In genomic region chr19:15617233-15617915, GRCm38 (mm10) we compare ENCODE assay signal across 9 mouse cellular contexts.
DNase-seq lines count a peak whose midpoint lies in the region; ATAC-seq and TF ChIP-seq lines count a peak whose summit lies in the region.
"Had no signal": no experiment of that assay in that cellular context is flagged by ENCODE, and none has a peak within 500 bp of the region (broad histone marks: within the 10 kb centered on the region; RNA-seq: fewer than 3 reads in every experiment).

No protein-coding gene starts in this region.

- no peak overlapping the region for H3K4me3 ChIP-seq in heart, postnatal 0 days (ENCODE audit: low read depth, low read length)
- H3K4me3 ChIP-seq in heart, embryonic 10.5 days: no peak overlapping the region
- no peak overlapping the region for H3K4me3 ChIP-seq in embryonic facial prominence, embryonic 11.5 days (ENCODE audit: low read depth, low read length)
- H3K4me3 ChIP-seq in hindbrain, embryonic 13.5 days: no peak overlapping the region
- no peak overlapping the region for H3K4me3 ChIP-seq in midbrain, embryonic 15.5 days

- 17% methylated on average over 6 of the region's 6 CpGs for WGBS in heart, postnatal 0 days
- WGBS in heart, embryonic 10.5 days: 18% methylated on average over 6 of the region's 6 CpGs
- WGBS in embryonic facial prominence, embryonic 11.5 days: 20% methylated on average over 6 of the region's 6 CpGs
- WGBS in hindbrain, embryonic 13.5 days: 16% methylated on average over 6 of the region's 6 CpGs
- WGBS in midbrain, embryonic 15.5 days: 15% methylated on average over 6 of the region's 6 CpGs

- no peak overlapping the region for H3K9ac ChIP-seq in heart, postnatal 0 days (replicated peaks; ENCODE audit: low read depth, low read length)
- H3K9ac ChIP-seq in embryonic facial prominence, embryonic 11.5 days (replicated peaks; ENCODE audit: low read length): no peak overlapping the region
- no peak overlapping the region for H3K9ac ChIP-seq in hindbrain, embryonic 13.5 days
- no peak overlapping the region for H3K9ac ChIP-seq in midbrain, embryonic 15.5 days

- H3K4me2 ChIP-seq in heart, postnatal 0 days (ENCODE audit: low read depth, low read length): no peak overlapping the region
- no peak overlapping the region for H3K4me2 ChIP-seq in embryonic facial prominence, embryonic 11.5 days (ENCODE audit: low read depth, low read length)
- no peak overlapping the region for H3K4me2 ChIP-seq in hindbrain, embryonic 13.5 days
- no peak overlapping the region for H3K4me2 ChIP-seq in midbrain, embryonic 15.5 days

- H3K4me1 ChIP-seq in heart, postnatal 0 days (ENCODE audit: control insufficient read depth, insufficient read depth): peaks cover 7% of the 10 kb centered on the region; the same call in 1 of the 2 replicates
- H3K4me1 ChIP-seq in heart, embryonic 10.5 days: peaks cover 9% of the 10 kb centered on the region; the same call in 1 of the 2 replicates
- no peaks in the 10 kb centered on the region; the same call in 1 of the 2 replicates for H3K4me1 ChIP-seq in embryonic facial prominence, embryonic 11.5 days (ENCODE audit: control insufficient read depth, insufficient read depth, low read length)
- H3K4me1 ChIP-seq in hindbrain, embryonic 13.5 days (replicated peaks): peaks cover 29% of the 10 kb centered on the region
- peaks cover 20% of the 10 kb centered on the region for H3K4me1 ChIP-seq in midbrain, embryonic 15.5 days

- H3K36me3 ChIP-seq in heart, postnatal 0 days (replicated peaks; ENCODE audit: control insufficient read depth, insufficient read depth, low read length): no peaks in the 10 kb centered on the region
- H3K36me3 ChIP-seq in heart, embryonic 10.5 days: no peaks in the 10 kb centered on the region
- H3K36me3 ChIP-seq in embryonic facial prominence, embryonic 11.5 days (replicated peaks; ENCODE audit: control insufficient read depth, insufficient read depth, low read depth, low read length): no peaks in the 10 kb centered on the region
- H3K36me3 ChIP-seq in hindbrain, embryonic 13.5 days: no peaks in the 10 kb centered on the region
- H3K36me3 ChIP-seq in midbrain, embryonic 15.5 days (replicated peaks): no peaks in the 10 kb centered on the region

- peak; percentile 37 for DNase-seq in heart, postnatal 0 days (ENCODE audit: low spot score)
- no peak for DNase-seq in heart, embryonic 10.5 days (ENCODE audit: low spot score)
- DNase-seq in adrenal gland, postnatal 25 days: peak; percentile 35
- DNase-seq in embryonic facial prominence, embryonic 11.5 days (ENCODE audit: low spot score): peak; percentile 87
- peak; percentile 61 to 76 for DNase-seq in left cerebral cortex, adult 18-20 months (ENCODE audit: low spot score in 2 of 2)
- peak; percentile 13 for DNase-seq in testis, postnatal 14 days (ENCODE audit: low spot score)

- H3K27me3 ChIP-seq in heart, postnatal 0 days (ENCODE audit: control insufficient read depth, insufficient read depth, low read length): no peaks in the 10 kb centered on the region
- H3K27me3 ChIP-seq in heart, embryonic 10.5 days (ENCODE audit: insufficient read depth, poor library complexity, severe bottlenecking): no peaks in the 10 kb centered on the region
- no peaks in the 10 kb centered on the region for H3K27me3 ChIP-seq in embryonic facial prominence, embryonic 11.5 days (ENCODE audit: control insufficient read depth, insufficient read depth, low read length)
- 0 out of 2 replicates have a peak, but pooled peaks cover 10% of the 10 kb centered on the region for H3K27me3 ChIP-seq in hindbrain, embryonic 13.5 days
- no peaks in the 10 kb centered on the region; the same call in 1 of the 2 replicates for H3K27me3 ChIP-seq in midbrain, embryonic 15.5 days (replicated peaks)

- no peak for TF ChIP-seq EP300 in heart, postnatal 0 days (IDR thresholded peaks at IDR 0.05; ENCODE audit: low read depth)

- peak; percentile 92 for TF ChIP-seq CTCF in heart, postnatal 0 days (IDR thresholded peaks at IDR 0.05; ENCODE audit: low read depth)

- ATAC-seq in heart, postnatal 0 days (ENCODE audit: insufficient read depth, low read depth): no peak
- no peak for ATAC-seq in embryonic facial prominence, embryonic 11.5 days (replicated peaks; ENCODE audit: insufficient number of reproducible peaks, low FRiP score, low TSS enrichment, low read depth)
- peak; percentile 34 for ATAC-seq in hindbrain, embryonic 13.5 days (ENCODE audit: low FRiP score)
- peak; percentile 67; the same call in 1 of the 2 replicates for ATAC-seq in midbrain, embryonic 15.5 days (replicated peaks)

- no peaks in the 10 kb centered on the region for H3K9me3 ChIP-seq in heart, postnatal 0 days (replicated peaks; ENCODE audit: control insufficient read depth, low read length)
- H3K9me3 ChIP-seq in heart, embryonic 10.5 days: no peaks in the 10 kb centered on the region
- H3K9me3 ChIP-seq in embryonic facial prominence, embryonic 11.5 days (replicated peaks; ENCODE audit: control insufficient read depth, low read length): no peaks in the 10 kb centered on the region
- H3K9me3 ChIP-seq in hindbrain, embryonic 13.5 days: no peaks in the 10 kb centered on the region
- no peaks in the 10 kb centered on the region for H3K9me3 ChIP-seq in midbrain, embryonic 15.5 days

- no peak overlapping the region for H3K27ac ChIP-seq in heart, postnatal 0 days (ENCODE audit: low read depth)
- no peak overlapping the region for H3K27ac ChIP-seq in heart, embryonic 10.5 days
- no peak overlapping the region for H3K27ac ChIP-seq in embryonic facial prominence, embryonic 11.5 days (replicated peaks; ENCODE audit: low read depth, low read length)
- H3K27ac ChIP-seq in hindbrain, embryonic 13.5 days: no peak overlapping the region
- no peak overlapping the region for H3K27ac ChIP-seq in midbrain, embryonic 15.5 days
- H3K27ac ChIP-seq: macrophage had no signal

Comparison
In these comparisons a context has a peak if more than half of its experiments do, and no peak if none do; other contexts are left out.
1. ATAC-seq: peak in hindbrain, embryonic 13.5 days (single experiment) and midbrain, embryonic 15.5 days (single experiment); none in heart, postnatal 0 days (single experiment) and embryonic facial prominence, embryonic 11.5 days (single experiment).